Mouse (Mus musculus) neutrophil, adult 83 days (primary cell): Measurements from ENCODE around the gene Lrrn4. TPM values are rescaled to one million over a fixed set of nuclear protein-coding genes. Genes with fewer than 3 reads are reported as not detected.

Source experiments
- total RNA-seq, 2 experiments: library from RNA; stranded (reverse); gene quantifications; one replicate each; pipeline ENCODE4 v1.2.4; 2023

Gene Lrrn4
- total RNA-seq, result under 1 TPM in 1 of 2 experiments, not detected in 1; 0.09 TPM

DNA sequence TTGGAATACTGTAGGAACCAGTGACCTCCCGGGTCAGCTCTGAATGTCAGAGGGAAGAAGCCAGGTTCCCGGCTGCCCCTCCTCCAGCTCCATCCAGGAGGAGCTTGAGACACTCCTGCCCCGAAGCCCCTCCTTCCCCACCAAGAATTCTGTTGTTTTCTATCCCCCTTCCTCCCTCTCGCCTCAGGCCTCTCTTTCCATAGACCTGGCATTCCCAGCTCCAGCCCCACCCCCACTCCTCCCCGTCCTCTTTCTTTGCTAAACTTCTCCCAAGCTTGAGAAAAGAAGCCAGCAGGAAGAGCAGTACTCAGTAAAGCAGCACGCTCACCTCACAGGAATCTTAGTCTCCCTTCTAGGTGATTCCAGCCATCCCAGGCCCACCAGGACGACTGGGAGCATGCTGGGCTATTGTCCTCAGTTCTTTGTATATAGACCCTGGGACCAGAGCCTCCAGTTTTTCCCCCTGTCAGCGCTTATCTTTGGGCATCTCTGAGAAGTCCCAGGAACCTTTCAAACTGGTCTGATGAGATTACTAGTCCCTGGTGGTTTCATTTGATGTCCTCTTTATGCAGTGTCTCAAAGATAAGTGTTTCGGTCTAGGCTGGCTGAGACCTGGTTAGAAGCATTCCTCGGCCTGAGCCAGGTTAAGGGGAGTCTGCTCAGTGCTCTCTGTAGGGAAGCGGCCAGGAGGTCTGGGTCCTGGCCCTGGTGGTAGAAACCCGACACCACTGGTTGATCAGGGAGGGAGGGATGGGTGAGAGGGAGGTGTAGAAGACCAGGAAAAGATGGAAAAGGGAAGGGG is at the start of gene Lrrn4:
Gene Lrrn4 (minus strand): TSS at position 48 of the 802 bp plus-strand sequence.

DNA sequence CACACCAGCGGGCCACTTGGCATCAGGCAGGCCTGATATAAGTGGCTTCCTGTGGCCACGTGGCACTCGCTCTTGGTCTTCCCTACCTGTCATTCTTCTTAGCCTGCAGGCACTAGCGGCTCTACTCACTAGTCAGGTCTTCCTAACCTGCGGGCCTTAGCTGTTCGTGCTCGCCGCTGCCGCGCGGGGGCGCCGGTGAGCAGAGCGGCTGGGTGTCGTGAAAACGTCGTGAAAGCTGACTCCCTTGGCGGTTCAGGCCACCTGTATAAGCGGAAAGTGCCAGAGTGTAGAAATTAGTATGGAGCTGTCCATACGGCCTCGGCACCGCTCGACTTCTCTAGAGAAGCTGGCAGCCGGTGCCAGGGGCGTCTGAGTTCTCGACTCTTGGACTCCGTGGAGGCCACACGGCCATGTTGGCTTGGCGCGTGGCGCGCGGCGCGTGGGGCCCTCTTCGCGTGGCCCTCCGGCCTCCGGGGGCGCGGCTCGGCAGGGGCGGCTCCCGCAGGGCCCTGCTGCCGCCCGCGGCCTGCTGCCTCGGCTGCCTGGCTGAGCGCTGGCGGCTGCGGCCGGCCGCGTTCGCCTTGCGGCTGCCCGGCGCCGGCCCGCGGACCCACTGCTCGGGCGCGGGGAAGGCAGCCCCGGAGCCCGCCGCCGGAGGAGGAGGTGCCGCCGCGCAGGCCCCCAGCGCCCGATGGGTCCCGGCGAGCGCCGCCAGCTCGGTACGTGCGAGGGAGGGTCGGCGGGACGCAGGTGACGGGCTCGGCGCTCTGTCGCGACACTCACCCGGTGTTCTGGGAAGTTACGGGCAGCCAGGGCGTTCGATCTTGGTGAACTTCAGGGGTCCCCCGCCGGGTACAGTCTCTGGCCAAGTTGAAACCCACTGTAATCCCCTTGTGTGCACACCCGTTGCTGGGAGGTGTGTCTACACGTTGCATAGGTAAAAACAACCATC is 34.0 kb downstream of the Lrrn4 start, which contains the start of gene Crls1:
Gene Crls1 (plus strand): TSS at position 260 of the 952 bp plus-strand sequence.

Other genes with a start within 250 kb of the Lrrn4 start
- gene Shld1, start 194.0 kb downstream of the Lrrn4 start, total RNA-seq, result 10 to 100 TPM; 12.2 to 13.8 TPM
- gene Chgb, start 99.6 kb downstream of the Lrrn4 start, total RNA-seq, result not detected
- 1 to 10 TPM; 9.3 to 9.7 TPM for gene Trmt6, start 64.8 kb downstream of the Lrrn4 start, total RNA-seq
- 1 to 10 TPM; 4.0 to 4.5 TPM for gene Mcm8, start 64.8 kb downstream of the Lrrn4 start, total RNA-seq
- 1 to 10 TPM; 7.6 to 9.4 TPM for gene Crls1, start 34.2 kb downstream of the Lrrn4 start, total RNA-seq
- not detected for gene Fermt1, start 65.0 kb upstream of the Lrrn4 start, total RNA-seq